Mouse (Mus musculus) frontal cortex, postnatal 36 days (tissue): Measurements from ENCODE around the gene Lta.

Experiments used
- DNase-seq, 2 experiments: peaks; one replicate each; pipeline ENCODE4 v3.0.0; 2022; ENCODE audit warnings: low spot score in 2 of 2

Gene Lta

DNA sequence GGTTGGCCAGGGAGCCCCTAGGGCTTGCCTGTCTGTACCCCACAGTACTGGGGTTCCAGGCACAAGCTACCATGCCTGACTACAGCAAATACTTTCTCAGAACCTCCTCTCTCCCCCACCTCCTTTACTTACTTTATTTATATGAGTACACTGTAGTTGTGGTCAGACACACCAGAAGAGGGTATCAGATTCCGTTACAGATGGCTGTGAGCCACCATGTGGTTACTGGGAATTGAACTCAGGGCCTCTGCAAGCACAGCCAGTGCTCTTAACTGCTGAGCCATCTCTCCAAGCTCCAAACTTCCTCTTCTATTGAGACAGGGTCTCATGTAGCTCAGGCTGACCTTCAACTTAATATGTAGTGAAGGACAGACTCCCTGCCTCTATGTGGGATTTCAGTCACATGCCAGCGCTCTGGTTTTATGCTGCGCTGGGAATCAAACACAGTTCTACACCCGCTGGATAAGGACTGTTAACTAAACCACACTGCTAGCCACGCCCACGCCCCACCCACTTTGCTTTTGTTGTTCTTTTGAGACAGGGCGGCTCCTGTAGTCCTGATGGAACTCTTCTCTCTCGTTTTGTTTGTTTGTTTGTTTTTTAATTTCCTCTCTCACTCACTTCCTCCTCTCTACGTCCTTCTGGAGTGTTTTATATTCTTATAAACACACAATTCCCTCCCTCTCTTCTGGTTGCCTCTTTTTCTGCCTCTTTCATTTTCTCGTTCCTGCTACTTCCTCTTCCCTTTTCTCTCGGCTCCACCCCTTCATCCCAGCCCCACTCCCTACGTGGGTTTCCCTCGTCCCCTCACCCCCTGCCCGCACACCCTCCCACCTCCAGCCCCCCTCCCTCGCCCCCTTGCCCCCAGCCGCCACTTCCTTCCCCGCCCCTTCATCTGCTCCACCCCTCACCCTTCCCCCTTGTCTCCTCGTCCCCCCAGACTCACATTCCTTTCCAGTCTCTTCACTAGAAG, 19.2 kb downstream of the Lta start:
- no peak for DNase-seq

DNA sequence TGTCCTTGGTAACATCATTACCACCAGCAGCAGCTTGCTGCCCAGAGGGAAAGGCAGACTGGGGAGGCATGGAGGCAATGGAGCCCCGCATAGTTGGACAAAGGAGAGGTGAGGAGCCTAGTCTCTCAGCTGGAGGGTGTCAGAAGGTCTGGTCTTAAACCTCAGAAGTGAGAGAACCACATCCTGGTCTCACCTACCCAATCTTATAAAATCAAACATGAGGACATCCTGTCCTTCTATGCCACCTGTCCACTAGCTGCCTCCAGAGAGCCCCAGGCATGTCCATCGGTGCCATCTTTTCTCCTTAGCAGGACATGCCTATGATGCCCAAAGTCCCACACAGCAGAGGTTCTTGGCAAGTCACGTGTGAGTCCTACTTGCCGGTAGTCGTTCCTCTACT, 25.1 kb downstream of the Lta start:
- no peak for DNase-seq

DNA sequence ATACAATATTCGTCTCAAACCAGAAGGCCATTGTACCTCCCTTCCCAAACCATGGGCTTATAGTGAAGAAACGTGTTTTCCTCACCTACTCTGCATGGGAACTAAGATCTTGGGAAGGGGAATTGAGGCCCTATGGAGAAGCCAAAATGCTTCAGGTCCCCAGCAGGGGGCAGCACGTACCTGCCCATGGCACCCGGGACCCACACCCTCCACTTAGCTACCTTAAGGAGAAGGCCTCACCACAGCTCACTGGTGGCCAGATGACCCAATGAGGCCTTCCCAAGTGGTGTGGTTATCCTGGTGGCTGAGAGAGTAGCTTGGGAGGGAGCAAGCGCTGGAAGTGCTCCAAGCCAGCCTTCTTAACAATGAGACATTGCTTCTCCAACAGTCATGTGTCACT, 26.6 kb downstream of the Lta start:
- DNase-seq, result peak in 1 of 2 experiments; percentile 51

DNA sequence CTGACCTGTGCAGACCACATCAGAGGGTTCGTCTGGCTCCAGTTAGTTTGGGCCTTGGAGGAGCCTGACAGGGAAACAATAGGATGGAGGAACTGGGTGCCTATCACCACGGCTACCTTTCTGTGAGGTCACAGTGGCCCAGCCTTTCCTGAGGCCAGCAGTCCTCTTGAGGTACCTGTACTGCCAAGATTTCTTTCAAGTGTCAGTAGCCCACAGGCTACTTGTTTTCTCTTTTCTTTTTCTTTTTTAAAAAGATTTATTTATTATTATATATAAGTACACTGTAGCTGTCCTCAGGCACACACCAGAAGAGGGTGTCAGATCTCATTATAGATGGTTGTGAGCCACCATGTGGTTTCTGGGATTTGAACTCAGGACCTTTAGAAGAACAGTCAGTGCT, 29.2 kb downstream of the Lta start, which contains the start of gene Aif1:
TSS of gene Aif1 (minus strand) at position 101 of the 400 bp plus-strand sequence.
- DNase-seq, result no peak

DNA sequence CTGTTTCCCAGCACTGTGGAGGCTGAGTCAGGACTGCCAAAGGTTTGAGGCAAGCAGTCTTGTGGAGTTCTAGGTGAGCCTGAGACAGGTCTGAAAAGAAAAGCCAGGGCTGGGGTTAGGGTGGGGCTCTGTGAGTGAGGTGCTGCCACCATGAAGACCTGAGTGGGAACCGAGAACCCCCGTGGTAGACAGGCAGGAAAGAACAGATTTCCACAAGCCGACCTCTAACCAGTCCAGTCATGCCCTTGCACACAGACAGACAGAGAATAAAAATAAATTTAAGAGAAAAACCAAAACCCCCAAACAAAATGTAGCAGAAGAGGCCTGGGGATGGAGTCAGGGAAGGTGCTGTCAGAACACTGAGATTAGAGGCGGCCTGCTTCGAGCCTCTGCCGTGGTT, 29.8 kb downstream of the Lta start:
- DNase-seq, result no peak

DNA sequence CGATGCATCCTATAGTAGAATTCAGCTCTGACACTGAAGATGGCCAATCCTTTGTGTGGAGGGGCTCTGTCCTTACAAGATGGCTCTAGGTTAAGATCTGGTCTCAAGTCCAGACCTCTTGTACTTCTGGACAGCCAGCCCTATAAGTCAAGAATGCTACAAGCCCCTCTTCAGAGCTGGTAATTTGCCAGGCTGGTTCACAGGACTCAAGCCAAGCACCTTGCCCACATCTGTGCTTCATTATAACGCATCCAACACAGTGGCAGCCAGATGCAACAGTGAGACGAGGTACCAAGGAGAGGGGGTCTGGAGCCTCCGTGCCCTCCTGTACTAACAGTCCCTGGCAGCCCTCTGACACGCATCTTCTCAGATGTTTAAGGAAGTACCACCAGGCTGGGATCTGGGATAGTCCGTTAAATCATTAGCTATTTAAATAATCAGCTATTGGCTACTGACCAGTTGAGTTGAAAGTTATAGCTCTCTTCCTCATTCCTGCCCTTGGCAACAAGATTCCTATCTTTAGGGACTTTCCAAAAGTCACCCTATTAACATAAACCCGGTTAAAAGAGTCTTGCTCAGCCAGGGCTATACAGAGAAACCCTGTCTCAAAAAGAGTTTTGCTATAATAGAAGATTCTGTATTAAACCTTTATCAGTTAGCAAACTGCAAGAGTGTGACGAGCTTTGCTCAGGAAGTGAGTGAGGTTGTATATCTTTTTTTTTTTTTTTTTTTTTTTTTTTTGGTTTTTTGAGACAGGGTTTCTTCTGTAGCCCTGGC, 30.8 kb downstream of the Lta start:
- no peak for DNase-seq

DNA sequence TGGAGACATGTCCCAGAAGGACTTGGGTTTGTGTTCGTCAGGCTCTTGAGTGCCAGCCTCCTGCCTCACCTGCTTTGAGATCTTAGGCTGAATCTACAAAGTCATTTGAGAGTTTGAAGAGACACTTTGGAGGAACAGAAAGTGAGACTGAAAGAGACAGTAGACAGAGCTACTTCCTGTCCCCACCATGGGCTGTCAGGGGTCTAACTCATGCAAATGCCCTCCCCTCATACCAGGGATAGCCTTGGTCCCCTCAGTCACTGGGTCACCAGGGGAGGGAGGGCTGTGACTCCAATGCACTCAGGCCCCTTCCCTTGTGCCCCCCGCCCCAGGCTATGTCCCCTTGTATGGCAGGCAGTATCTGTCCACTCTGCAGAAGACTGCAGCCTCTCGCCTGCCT, 31.8 kb downstream of the Lta start:
- no peak for DNase-seq

DNA sequence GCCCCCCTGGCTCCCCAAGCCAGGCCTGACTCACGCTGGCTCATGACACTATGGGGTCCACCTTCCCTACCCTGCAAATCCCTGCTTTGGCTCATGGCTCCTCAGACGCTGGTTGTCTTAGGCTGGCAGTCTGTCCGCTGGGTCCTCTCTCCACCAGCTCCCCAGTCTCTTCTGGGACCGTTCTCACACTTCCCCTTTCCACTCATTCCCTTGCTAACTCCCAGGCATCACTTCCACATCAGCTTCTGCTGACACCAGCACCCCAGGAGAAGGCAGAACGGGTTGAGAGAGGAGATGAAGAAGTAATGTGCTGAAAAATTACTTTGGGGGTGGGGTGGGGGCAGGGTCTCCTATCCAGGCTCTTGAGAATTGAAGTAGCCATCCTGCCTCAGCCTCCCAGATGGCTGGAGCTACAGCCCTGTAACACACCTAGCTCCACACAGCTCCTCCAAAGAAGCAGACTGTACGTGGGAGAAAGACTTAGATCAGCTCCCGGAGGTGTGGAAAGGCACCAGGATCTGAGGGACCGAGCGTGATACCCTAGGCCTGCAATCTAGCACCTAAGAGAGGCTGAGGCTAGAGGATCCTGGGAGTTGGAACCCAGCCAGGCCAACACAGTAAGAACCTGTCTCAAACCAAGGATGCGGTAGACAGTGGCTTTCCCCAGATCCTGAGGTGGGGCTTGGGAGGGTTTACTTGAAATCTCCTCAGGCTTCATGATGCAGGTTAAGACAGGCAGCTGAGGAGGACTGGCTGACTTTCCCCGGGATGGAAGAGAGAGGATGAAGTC, 32.5 kb downstream of the Lta start:
- DNase-seq, result peak; percentile 57

DNA sequence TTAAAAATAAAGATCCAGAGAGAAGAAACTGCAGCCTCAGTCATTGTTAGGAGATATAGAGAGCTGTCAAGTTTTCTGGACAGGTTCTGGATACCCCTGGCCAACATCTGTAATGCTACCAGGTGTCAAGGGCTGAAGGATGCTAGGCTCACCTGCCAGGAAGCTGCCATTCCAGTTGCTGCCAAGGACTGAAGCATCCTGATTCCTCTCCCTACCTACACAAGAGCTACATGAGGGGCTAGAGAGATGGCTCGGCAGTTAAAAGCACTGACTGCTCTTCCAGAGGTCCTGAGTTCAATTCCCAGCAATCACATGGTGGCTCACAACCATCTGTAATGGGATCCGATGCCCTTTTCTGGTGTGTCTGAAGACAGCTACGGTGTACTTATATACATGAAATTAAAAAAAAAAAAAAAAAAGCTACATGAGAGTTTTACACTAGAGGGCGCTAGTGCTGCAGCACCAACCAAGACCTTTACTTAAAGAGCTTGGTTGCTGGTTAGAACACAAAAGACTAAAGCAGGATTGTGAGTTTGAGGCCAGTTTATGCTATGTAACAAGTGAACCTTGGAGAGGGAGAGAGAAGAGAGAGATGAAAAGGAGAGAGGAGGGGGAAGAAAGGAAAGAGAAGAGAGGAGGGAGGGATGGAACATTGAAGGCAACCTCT, 36.5 kb downstream of the Lta start:
- DNase-seq, result no peak

DNA sequence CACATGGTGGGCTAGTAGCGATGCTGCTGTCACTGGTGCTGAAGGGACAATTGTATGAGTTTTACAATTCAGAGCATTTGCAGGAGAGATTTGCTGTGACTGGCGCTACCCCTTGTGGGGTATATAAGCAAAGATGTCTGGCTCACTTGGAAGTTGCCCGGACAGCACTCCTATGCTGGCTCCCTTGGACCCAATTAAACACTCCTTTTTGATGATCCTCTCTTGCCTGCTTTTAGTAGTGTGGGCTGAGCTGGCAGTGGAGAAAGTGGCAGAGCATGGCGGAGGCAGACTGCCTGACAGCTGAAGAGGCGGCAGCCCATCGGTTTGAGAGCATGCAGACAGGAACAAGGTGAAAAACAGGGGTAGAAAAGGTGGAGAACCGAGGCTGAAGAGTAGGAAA, 37.4 kb downstream of the Lta start:
- DNase-seq, result peak in 1 of 2 experiments; percentile 56

DNA sequence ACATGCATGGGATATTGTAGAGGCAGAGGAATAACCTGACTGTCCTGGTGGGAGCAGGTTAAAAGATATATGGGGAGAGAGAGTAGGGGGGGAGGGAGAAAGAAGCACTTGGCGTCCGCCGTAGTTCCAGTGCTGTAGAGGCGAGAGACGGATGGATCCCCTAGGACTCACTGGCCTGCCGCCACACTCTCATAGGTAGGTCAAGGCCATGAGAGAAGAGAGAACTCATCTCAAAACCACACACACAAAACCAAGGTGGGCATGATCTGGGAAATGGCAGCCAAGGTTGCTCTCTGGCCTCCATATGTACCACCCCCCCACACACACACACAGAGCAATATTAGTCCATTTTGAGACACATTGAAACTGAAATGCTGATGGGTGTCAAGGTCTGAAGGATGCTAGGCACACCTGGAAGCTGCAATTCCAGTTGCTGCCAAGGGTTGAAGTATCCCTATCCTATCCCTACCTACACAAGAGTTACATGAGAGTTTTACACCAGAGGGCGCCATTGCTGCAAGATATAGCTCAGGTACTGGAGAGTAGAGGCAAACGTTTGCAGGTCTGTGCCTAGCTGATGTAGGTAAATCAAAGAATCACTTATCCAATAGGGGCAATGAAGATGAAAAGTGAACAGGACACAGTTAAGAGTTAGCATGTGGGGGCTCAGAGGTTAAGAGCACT, 38.7 kb downstream of the Lta start:
- DNase-seq, result peak in 1 of 2 experiments; percentile 71

DNA sequence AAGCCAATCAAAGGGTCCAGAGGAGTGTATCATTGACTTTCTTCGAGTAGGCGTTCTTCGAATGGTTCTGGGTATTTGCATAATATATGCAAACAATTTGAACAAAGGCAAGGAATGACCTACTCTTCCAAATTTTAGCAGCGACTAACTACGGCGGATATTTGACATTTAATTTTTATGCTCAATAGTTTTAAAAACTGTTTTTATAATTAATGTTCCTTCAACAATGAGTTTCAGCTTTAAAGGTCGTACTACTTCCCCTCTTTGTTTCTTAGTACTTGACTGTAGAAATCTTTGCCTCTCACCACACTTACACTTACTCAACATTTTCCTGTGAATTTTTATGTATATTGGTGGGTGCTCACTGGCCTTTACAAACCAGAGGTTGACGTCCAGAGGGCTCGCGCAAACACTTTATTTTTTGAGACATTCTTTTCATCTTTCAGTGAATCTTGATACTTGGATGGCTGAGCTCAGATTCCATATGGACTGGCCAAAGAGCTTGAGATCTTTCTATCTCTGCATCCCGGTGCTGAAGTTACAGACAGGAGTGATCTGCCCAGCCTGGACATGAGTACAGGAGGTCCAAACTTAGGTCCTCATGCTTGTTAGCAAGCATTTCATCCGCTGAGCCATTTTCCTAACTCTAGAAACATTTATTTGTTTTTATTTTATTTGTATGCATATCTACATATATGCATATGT, 39.5 kb downstream of the Lta start:
- no peak for DNase-seq

DNA sequence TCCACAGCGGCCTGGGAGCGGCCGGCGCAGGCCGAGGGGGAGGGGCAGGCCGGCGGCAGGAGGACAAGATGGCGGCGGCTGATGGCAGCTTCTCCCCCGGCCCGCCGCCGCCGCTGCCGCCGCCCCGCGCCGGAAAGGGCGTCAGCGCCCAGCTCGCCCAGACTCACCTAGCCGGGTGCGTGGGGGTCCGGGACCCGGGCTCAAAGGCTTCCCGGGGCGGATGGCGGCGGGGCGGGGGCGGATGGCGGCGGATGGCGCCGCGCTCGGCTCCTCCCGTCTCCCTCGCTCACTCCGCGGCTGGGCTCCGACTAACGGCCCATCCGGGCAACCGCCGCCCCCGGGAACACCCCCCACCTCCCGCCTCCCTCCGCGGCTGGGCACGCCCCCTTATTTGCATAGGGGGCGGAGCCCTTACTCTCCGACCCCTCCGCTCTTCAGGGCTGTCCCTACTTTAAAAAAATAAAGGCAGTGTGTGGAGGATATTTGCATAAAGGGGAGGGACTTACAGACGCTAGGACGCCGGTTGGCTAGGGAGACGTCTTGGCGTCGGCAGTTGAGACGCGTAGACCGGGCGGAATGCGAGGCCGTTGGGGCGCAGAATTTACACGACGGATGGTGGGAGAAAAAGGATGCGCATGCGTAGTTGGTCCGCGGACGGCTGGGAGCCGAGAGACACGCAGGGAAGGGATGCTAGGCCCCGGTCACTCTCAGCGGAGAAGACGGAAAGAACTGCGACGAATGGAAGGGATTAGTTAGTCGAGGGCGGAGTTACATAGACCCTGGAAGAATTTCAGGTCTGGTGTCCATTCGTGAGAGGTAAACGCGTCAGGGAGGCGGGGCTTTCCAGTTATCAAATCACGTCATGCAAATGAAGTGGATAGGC, 40.3 kb downstream of the Lta start, which contains the start of gene Prrc2a:
TSS of gene Prrc2a (minus strand) at position 330 of the 883 bp plus-strand sequence.
- peak; percentile 99 for DNase-seq

DNA sequence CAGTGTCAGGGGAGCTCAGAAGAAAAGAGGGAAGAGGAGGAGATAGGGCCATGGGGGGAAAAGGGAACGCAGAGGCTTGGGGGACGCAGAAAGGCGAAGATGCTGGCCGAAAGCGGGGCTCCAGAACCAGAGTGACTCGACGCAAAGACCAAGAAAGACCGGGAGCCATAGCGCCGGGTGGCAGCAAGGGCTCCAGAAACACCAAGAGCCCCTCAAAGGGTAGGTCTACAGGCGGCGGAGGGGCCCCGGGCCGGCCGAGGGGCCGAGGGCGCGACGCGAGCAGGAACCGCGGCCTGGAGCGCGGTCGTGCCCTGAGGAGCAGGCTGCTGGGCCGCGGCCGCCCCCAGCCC, 41.0 kb downstream of the Lta start:
- DNase-seq, result no peak

DNA sequence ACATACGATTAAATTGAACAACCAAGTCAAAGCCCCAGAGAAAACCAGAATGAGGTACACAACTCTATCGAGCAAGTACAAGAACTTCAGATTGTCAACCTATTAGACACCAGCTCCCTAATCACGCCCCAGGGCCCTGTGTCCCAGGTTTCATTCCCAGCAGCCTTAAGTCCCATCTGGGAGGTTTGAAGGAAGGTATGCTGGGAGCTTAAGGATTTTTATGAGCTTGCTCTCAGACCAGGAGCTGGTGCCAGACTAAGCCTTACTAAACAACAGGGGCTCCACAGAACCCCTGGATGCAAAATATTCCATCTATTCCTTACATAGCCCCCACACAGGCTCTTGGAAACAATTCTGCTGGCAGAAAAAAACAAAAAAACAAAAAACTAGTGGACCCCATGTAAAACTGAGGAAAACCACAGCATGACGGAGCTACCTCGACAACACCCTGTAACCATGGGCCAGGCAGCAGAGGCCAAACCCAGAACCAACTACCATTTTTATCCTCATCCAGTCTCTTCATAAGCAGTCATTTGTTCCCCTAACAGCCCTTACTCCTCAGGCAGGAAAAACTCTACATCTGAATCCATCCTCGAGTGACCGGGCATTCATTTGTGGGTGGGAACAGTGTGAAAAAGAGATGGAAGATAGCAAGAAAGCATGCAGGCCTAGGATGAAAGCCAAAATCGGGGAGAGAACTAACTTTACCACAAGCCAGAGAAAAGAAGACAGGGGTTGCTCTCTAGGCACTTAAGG, 41.6 kb downstream of the Lta start:
- no peak for DNase-seq

DNA sequence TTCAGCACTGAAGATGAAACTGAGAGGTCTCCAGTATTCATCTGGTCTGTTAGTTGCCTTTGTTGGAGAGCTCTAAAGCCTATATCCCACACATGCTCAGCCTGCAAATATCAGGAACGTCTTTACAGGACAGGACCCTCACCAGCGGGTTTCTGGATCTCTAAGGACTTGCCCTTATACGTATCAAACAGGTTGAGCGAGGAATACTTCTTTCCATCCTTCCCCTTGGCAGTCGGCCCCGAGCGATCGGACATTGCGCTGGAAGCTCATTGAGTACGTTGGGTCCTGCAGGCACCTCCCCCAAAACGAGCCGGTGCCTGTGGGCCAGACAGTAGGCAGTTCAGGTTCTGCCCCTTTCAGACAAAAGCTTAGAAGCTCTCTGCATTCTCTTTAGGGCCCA, 42.4 kb downstream of the Lta start:
- no peak for DNase-seq

DNA sequence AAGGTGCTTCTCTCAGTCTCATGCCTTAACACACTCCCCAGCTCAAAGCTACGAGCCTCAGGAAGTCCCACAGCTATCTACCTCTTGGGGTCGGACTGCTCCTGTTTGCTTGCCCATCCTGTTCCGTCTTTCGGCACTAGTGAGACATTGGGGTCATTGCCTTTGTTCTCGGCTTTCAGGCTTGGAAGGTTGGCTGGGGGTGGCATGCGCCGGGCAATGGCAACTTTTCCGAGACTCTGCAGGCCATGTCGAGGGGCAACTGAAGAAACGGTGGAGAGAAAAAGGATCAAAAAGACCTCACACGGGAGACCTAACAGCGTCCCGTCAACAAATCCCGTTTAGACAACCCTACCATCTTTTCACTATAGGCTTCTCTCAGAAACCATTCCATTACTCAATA, 43.0 kb downstream of the Lta start:
- DNase-seq, result no peak

DNA sequence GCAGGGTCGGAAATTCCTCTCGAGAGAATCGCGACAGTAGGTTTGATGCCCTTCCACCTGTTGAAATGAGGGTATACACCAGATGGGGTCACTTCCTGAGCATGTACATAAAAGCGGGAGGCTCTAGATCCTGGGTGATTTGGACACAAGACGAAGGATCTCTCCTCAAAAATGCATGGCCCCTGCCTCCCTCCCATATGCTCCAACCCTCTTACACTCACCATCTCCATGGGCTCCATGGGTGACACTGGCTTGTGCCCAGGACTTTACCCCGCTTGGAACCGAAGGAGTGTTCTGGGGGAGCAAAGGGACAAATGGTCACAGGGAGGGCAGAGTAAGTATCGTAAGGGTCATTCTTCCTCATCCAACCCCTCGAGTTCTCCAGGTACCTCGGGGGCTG, 43.7 kb downstream of the Lta start:
- DNase-seq, result no peak
